In genomic region chr2:127481841-127482532, GRCm38 (mm10) we compare ENCODE assay signal across 8 mouse cellular contexts. TPM values are rescaled to one million over a fixed set of nuclear protein-coding genes. Genes with fewer than 3 reads are reported as not detected.
A peak's percentile ranks its signal among the peaks of the same experiment; 100 is the strongest.
DNase-seq lines count a peak whose midpoint lies in the region; ATAC-seq and TF ChIP-seq lines count a peak whose summit lies in the region.

No protein-coding gene starts in this region.

- DNase-seq in adrenal gland, postnatal 25 days, result peak; percentile 16
- no peak for DNase-seq in adrenal gland, adult 18-20 months (ENCODE audit: low spot score in 2 of 2)
- no peak for DNase-seq in liver, embryonic 13.5 days
- DNase-seq in thymus, postnatal 14 days, result no peak
- DNase-seq in cerebellum, adult 11 months, result no peak

- no peaks in the 10 kb centered on the region for H3K36me3 ChIP-seq in heart, embryonic 15.5 days
- no peaks in the 10 kb centered on the region for H3K36me3 ChIP-seq in liver, embryonic 13.5 days
- no peaks in the 10 kb centered on the region for H3K36me3 ChIP-seq in stomach, embryonic 14.5 days (ENCODE audit: control insufficient read depth, insufficient read depth, low read length)

- no peak for TF ChIP-seq POLR2A in bone marrow, adult 2 months (IDR thresholded peaks at IDR 0.05; ENCODE audit: borderline replicate concordance, control insufficient read depth, low read depth, low read length)

- H3K27ac ChIP-seq in bone marrow, adult 2 months (ENCODE audit: control insufficient read depth, insufficient read depth, low read depth, low read length, poor library complexity), result no peak overlapping the region; the same call in 1 of the 2 replicates
- H3K27ac ChIP-seq in heart, embryonic 15.5 days, result no peak overlapping the region; the same call in 1 of the 2 replicates
- no peak overlapping the region for H3K27ac ChIP-seq in liver, embryonic 13.5 days
- H3K27ac ChIP-seq in stomach, embryonic 14.5 days (ENCODE audit: low read length), result no peak overlapping the region

- peak; percentile 28; the same call in 1 of the 2 replicates for ATAC-seq in heart, embryonic 15.5 days (replicated peaks; ENCODE audit: insufficient number of reproducible peaks, insufficient read depth, low FRiP score, low read depth)
- no peak for ATAC-seq in liver, embryonic 13.5 days (ENCODE audit: low read depth)
- ATAC-seq in stomach, embryonic 14.5 days (ENCODE audit: insufficient number of reproducible peaks, insufficient read depth, low FRiP score, low read depth), result no peak

- H3K27me3 ChIP-seq in heart, embryonic 15.5 days, result peaks cover 74% of the 10 kb centered on the region
- peaks cover 81% of the 10 kb centered on the region for H3K27me3 ChIP-seq in liver, embryonic 13.5 days
- peaks cover 31% of the 10 kb centered on the region for H3K27me3 ChIP-seq in stomach, embryonic 14.5 days (ENCODE audit: control insufficient read depth, insufficient read depth, low read length)

- H3K4me2 ChIP-seq in heart, embryonic 15.5 days, result peak overlapping the region; percentile 94
- peak overlapping the region; percentile 61 for H3K4me2 ChIP-seq in liver, embryonic 13.5 days
- H3K4me2 ChIP-seq in stomach, embryonic 14.5 days (replicated peaks; ENCODE audit: low read depth, low read length), result peak overlapping the region; percentile 97

- H3K4me3 ChIP-seq in bone marrow, adult 2 months (replicated peaks; ENCODE audit: control insufficient read depth, low read depth, low read length), result peak overlapping the region; percentile 30
- peak overlapping the region; percentile 64 for H3K4me3 ChIP-seq in heart, embryonic 15.5 days
- H3K4me3 ChIP-seq in liver, embryonic 13.5 days (replicated peaks), result peak overlapping the region; percentile 47
- peak overlapping the region; percentile 56 for H3K4me3 ChIP-seq in stomach, embryonic 14.5 days (ENCODE audit: low read depth, low read length)

- no peaks in the 10 kb centered on the region for H3K4me1 ChIP-seq in bone marrow, adult 2 months (ENCODE audit: control insufficient read depth, insufficient read depth, low read length)
- H3K4me1 ChIP-seq in heart, embryonic 15.5 days (replicated peaks), result peaks cover 36% of the 10 kb centered on the region
- peaks cover 15% of the 10 kb centered on the region for H3K4me1 ChIP-seq in liver, embryonic 13.5 days (replicated peaks)
- peaks cover 18% of the 10 kb centered on the region for H3K4me1 ChIP-seq in stomach, embryonic 14.5 days (ENCODE audit: control insufficient read depth, insufficient read depth, low read length)

- peak overlapping the region; percentile 46 for H3K9ac ChIP-seq in heart, embryonic 15.5 days
- no peak overlapping the region for H3K9ac ChIP-seq in liver, embryonic 13.5 days
- peak overlapping the region; percentile 25 for H3K9ac ChIP-seq in stomach, embryonic 14.5 days (replicated peaks; ENCODE audit: low read depth, low read length)

- no peaks in the 10 kb centered on the region for H3K9me3 ChIP-seq in heart, embryonic 15.5 days (replicated peaks)
- no peaks in the 10 kb centered on the region for H3K9me3 ChIP-seq in liver, embryonic 13.5 days (replicated peaks)
- H3K9me3 ChIP-seq in stomach, embryonic 14.5 days (ENCODE audit: control insufficient read depth, low read depth, low read length), result no peaks in the 10 kb centered on the region

- no peak for TF ChIP-seq CTCF in bone marrow, adult 2 months (IDR thresholded peaks at IDR 0.05; ENCODE audit: control insufficient read depth, insufficient read depth, low read length)

- 2% methylated on average over 58 of the region's 59 CpGs for WGBS in bone marrow, adult 2 months
- WGBS in heart, embryonic 15.5 days, result 2% methylated on average over 59 of the region's 59 CpGs
- under 1% methylated on average over 59 of the region's 59 CpGs for WGBS in liver, embryonic 13.5 days (ENCODE audit: insufficient replicate concordance)
- 1% methylated on average over 55 of the region's 59 CpGs for WGBS in stomach, embryonic 14.5 days

RNA-seq across cellular contexts. Expression of gene Fahd2a, which starts 37.6 kb away (rescaled TPM):
- 42.0 and 46.8 TPM in 2 replicates for total RNA-seq in adrenal gland, postnatal 25 days (2021)
- total RNA-seq in adrenal gland, adult 18-20 months (2021), result 10 to 100 TPM; 46.4 to 48.2 TPM
- polyA plus RNA-seq in bone marrow, adult 2 months (2011; ENCODE audit: insufficient read depth, insufficient read length, low replicate concordance, missing spikeins), result 9.5 and 14.6 TPM in 2 replicates
- 27.1 and 30.8 TPM in 2 replicates for polyA plus RNA-seq in heart, embryonic 15.5 days (2015; fragmentation: Nextera tagmentation; extraction: Ambion mirVana)
- 14.3 and 15.5 TPM in 2 replicates for polyA plus RNA-seq in liver, embryonic 13.5 days (2015; fragmentation: Nextera tagmentation; extraction: Ambion mirVana)
- polyA plus RNA-seq in stomach, embryonic 14.5 days (2014; fragmentation: Nextera tagmentation; extraction: Ambion mirVana), result 31.6 and 35.7 TPM in 2 replicates

RNA-seq across cellular contexts. Expression of gene Kcnip3, which starts 39.9 kb away (rescaled TPM):
- 4.8 and 6.0 TPM in 2 replicates for total RNA-seq in adrenal gland, postnatal 25 days (2021)
- total RNA-seq in adrenal gland, adult 18-20 months (2021), result 1 to 10 TPM; 5.3 to 6.0 TPM
- polyA plus RNA-seq in bone marrow, adult 2 months (2011; ENCODE audit: insufficient read depth, insufficient read length, low replicate concordance, missing spikeins), result 1.5 TPM in 2 replicates
- 0.86 and 2.3 TPM in 2 replicates for polyA plus RNA-seq in heart, embryonic 15.5 days (2015; fragmentation: Nextera tagmentation; extraction: Ambion mirVana)
- 0.27 and 0.33 TPM in 2 replicates for polyA plus RNA-seq in liver, embryonic 13.5 days (2015; fragmentation: Nextera tagmentation; extraction: Ambion mirVana)
- 6.3 and 6.9 TPM in 2 replicates for polyA plus RNA-seq in stomach, embryonic 14.5 days (2014; fragmentation: Nextera tagmentation; extraction: Ambion mirVana)

RNA-seq across cellular contexts. Expression of gene Gpat2, which starts 57.0 kb away (rescaled TPM):
- 0.43 TPM in 1 of 2 replicates, not detected in the other for total RNA-seq in adrenal gland, postnatal 25 days (2021)
- under 1 TPM in 1 of 2 experiments, not detected in 1; 0.19 TPM for total RNA-seq in adrenal gland, adult 18-20 months (2021)
- not detected in 2 replicates for polyA plus RNA-seq in bone marrow, adult 2 months (2011; ENCODE audit: insufficient read depth, insufficient read length, low replicate concordance, missing spikeins)
- polyA plus RNA-seq in heart, embryonic 15.5 days (2015; fragmentation: Nextera tagmentation; extraction: Ambion mirVana), result 0.34 and 0.35 TPM in 2 replicates
- polyA plus RNA-seq in liver, embryonic 13.5 days (2015; fragmentation: Nextera tagmentation; extraction: Ambion mirVana), result 0.35 and 0.39 TPM in 2 replicates
- not detected in 2 replicates for polyA plus RNA-seq in stomach, embryonic 14.5 days (2014; fragmentation: Nextera tagmentation; extraction: Ambion mirVana)

RNA-seq across cellular contexts. Expression of gene Prom2, which starts 59.3 kb away (rescaled TPM):
- 0.18 TPM in 1 of 2 replicates, not detected in the other for total RNA-seq in adrenal gland, postnatal 25 days (2021)
- under 1 TPM; 0.46 to 0.70 TPM for total RNA-seq in adrenal gland, adult 18-20 months (2021)
- not detected in 2 replicates for polyA plus RNA-seq in bone marrow, adult 2 months (2011; ENCODE audit: insufficient read depth, insufficient read length, low replicate concordance, missing spikeins)
- 0.08 and 0.43 TPM in 2 replicates for polyA plus RNA-seq in heart, embryonic 15.5 days (2015; fragmentation: Nextera tagmentation; extraction: Ambion mirVana)
- 0.03 TPM in 1 of 2 replicates, not detected in the other for polyA plus RNA-seq in liver, embryonic 13.5 days (2015; fragmentation: Nextera tagmentation; extraction: Ambion mirVana)
- polyA plus RNA-seq in stomach, embryonic 14.5 days (2014; fragmentation: Nextera tagmentation; extraction: Ambion mirVana), result 12.1 and 14.1 TPM in 2 replicates
